Mouse (Mus musculus) ovary, postnatal 14 days (tissue): ENCODE data around the gene Hcn1.

ENCODE experiments used
- DNase-seq: peaks from one replicate; pipeline ENCODE4 v3.0.0; 2022; ENCODE audit warnings: low spot score

Hcn1 gene

GRCm38 (mm10) chr13:117602181-117602580, at the start of gene Hcn1:
Hcn1 (plus strand) TSS chr13:117602320.
- peak; percentile 64 for DNase-seq

GRCm38 (mm10) chr13:117567251-117567650, 34.9 kb upstream of the Hcn1 start:
- no peak for DNase-seq

- DNase-seq = no peak
Measured at GRCm38 (mm10) chr13:117571747-117572146, 30.4 kb upstream of the Hcn1 start.

GRCm38 (mm10) chr13:117594494-117595182, 7.5 kb upstream of the Hcn1 start:
- no peak for DNase-seq

- DNase-seq = no peak
Measured at GRCm38 (mm10) chr13:117595183-117595532, 7.0 kb upstream of the Hcn1 start.

- DNase-seq = no peak
Measured at GRCm38 (mm10) chr13:117601331-117601965, 672 bp upstream of the Hcn1 start.

- no peak for DNase-seq
Measured at GRCm38 (mm10) chr13:117602617-117603358, 668 bp downstream of the Hcn1 start.

GRCm38 (mm10) chr13:117603421-117603820, 1.3 kb downstream of the Hcn1 start:
- no peak for DNase-seq

- peak; percentile 16 for DNase-seq
Measured at GRCm38 (mm10) chr13:117604073-117604472, 2.0 kb downstream of the Hcn1 start.

GRCm38 (mm10) chr13:117604971-117605750, 3.0 kb downstream of the Hcn1 start:
- no peak for DNase-seq

- no peak for DNase-seq
Measured at GRCm38 (mm10) chr13:117611881-117612280, 9.8 kb downstream of the Hcn1 start.

GRCm38 (mm10) chr13:117619544-117619943, 17.4 kb downstream of the Hcn1 start:
- no peak for DNase-seq

- no peak for DNase-seq
Measured at GRCm38 (mm10) chr13:117657501-117657900, 55.4 kb downstream of the Hcn1 start.

GRCm38 (mm10) chr13:117658414-117659175, 56.5 kb downstream of the Hcn1 start:
- no peak for DNase-seq

GRCm38 (mm10) chr13:117659511-117659910, 57.4 kb downstream of the Hcn1 start:
- DNase-seq = no peak

GRCm38 (mm10) chr13:117662661-117663060, 60.5 kb downstream of the Hcn1 start:
- no peak for DNase-seq

- no peak for DNase-seq
Measured at GRCm38 (mm10) chr13:117669303-117669702, 67.2 kb downstream of the Hcn1 start.

- DNase-seq = no peak
Measured at GRCm38 (mm10) chr13:117671851-117672250, 69.7 kb downstream of the Hcn1 start.

GRCm38 (mm10) chr13:117676418-117676817, 74.3 kb downstream of the Hcn1 start:
- DNase-seq = no peak

- no peak for DNase-seq
Measured at GRCm38 (mm10) chr13:117687670-117688069, 85.5 kb downstream of the Hcn1 start.

- DNase-seq = no peak
Measured at GRCm38 (mm10) chr13:117694729-117695332, 92.7 kb downstream of the Hcn1 start.
